Mouse (Mus musculus) liver, embryonic 14.5 days (tissue): ENCODE results near the gene Baiap3. TPM values are rescaled to one million over a fixed set of nuclear protein-coding genes. Genes with fewer than 3 reads are reported as not detected.

Source experiments
- ATAC-seq: fragments of 200-750 bp; cut with Nextera tagmentation; 2 replicates; pipeline ENCODE4 v1.8.0; 2017; ENCODE audit warnings: moderate number of reproducible peaks, mild to moderate bottlenecking, moderate library complexity; ENCODE audit not compliant: insufficient read depth
- DNase-seq, 3 experiments: peaks; one replicate each; pipeline ENCODE4 v3.0.0-alpha.2; 2012 to 2013; ENCODE audit warnings: low read depth in 3 of 3, low spot score in 3 of 3
- H3K27ac ChIP-seq: fragments of 300-500 bp; sonication (generic); 2 replicates; pipeline ENCODE4 v1.5.1; 2014; ENCODE audit warnings: moderate library complexity, mild to moderate bottlenecking, control low read depth, inconsistent platforms
- H3K27me3 ChIP-seq: fragments of 300-500 bp; sonication (generic); 2 replicates; pipeline ENCODE4 v1.6.1; 2014; ENCODE audit warnings: mild to moderate bottlenecking, low read length, moderate library complexity; ENCODE audit not compliant: control insufficient read depth, insufficient read depth
- H3K36me3 ChIP-seq: fragments of 300-500 bp; sonication (generic); replicated peaks from 2 replicates; pipeline ENCODE4 v1.6.1; 2014; ENCODE audit warnings: low read depth; ENCODE audit not compliant: control insufficient read depth, insufficient read depth
- H3K4me1 ChIP-seq, 2 experiments: fragments of 200-500 bp in 1 of 2; fragments of 300-500 bp in 1 of 2; sonication (generic) in 1 of 2; replicated peaks; 2 replicates each; pipeline ENCODE4 v1.6.1; 2012 to 2014; ENCODE audit warnings: antibody characterized with exemption in 1 of 2, inconsistent platforms in 1 of 2, low read length in 1 of 2; ENCODE audit not compliant: control insufficient read depth in 2 of 2, insufficient read depth in 2 of 2
- H3K4me2 ChIP-seq: fragments of 300-500 bp; sonication (generic); 2 replicates; pipeline ENCODE4 v1.6.1; 2014; ENCODE audit warnings: low read depth, mild to moderate bottlenecking, control low read depth, moderate library complexity
- H3K4me3 ChIP-seq, 2 experiments: fragments of 200-500 bp in 1 of 2; fragments of 300-500 bp in 1 of 2; sonication (generic) in 1 of 2; 2 replicates each; pipeline ENCODE4 v1.5.1; 2012 to 2014; ENCODE audit warnings: low read depth in 2 of 2, low read length in 2 of 2, mild to moderate bottlenecking in 2 of 2, control low read depth in 1 of 2, inconsistent platforms in 1 of 2, moderate library complexity in 1 of 2; ENCODE audit not compliant: insufficient read depth in 1 of 2
- H3K9ac ChIP-seq: fragments of 300-500 bp; sonication (generic); replicated peaks from 2 replicates; pipeline ENCODE4 v1.6.1; 2014; ENCODE audit warnings: mild to moderate bottlenecking, control low read depth, moderate library complexity
- H3K9me3 ChIP-seq: fragments of 300-500 bp; sonication (generic); 2 replicates; pipeline ENCODE4 v1.6.1; 2016; ENCODE audit warnings: low read length, mixed read lengths; ENCODE audit not compliant: control insufficient read depth
- CTCF ChIP-seq: IDR thresholded peaks from 2 replicates; pipeline ENCODE4 v1.5.1; 2016; ENCODE audit warnings: antibody characterized with exemption, low read depth, control low read depth
- EP300 ChIP-seq: IDR thresholded peaks from 2 replicates; pipeline ENCODE4 v1.6.1; 2016; ENCODE audit warnings: antibody characterized with exemption, low read depth
- WGBS: fragments of 180-500 bp; shearing (Covaris S2); extraction: QIAGEN DNeasy Blood & Tissue Kit; methylation state at CpG from one replicate; pipeline ENCODE4 v1.1.7; 2014; ENCODE audit not compliant: insufficient replicate concordance; 5-methylcytosine and 5-hydroxymethylcytosine counted together
- polyA plus RNA-seq, 2 experiments: library from polyadenylated mRNA; depleted of rRNA in 1 of 2; stranded (reverse) in 1 of 2; unstranded in 1 of 2; fragments of >200 nt; fragmentation: Nextera tagmentation in 1 of 2; extraction: Ambion mirVana in 1 of 2; gene quantifications; 2 replicates each; pipeline versions ENCODE4 v1.2.1 to v1.2.3; 2012 to 2014

Gene Baiap3
- polyA plus RNA-seq, 2 experiments = 0.27 to 0.69 TPM

DNA sequence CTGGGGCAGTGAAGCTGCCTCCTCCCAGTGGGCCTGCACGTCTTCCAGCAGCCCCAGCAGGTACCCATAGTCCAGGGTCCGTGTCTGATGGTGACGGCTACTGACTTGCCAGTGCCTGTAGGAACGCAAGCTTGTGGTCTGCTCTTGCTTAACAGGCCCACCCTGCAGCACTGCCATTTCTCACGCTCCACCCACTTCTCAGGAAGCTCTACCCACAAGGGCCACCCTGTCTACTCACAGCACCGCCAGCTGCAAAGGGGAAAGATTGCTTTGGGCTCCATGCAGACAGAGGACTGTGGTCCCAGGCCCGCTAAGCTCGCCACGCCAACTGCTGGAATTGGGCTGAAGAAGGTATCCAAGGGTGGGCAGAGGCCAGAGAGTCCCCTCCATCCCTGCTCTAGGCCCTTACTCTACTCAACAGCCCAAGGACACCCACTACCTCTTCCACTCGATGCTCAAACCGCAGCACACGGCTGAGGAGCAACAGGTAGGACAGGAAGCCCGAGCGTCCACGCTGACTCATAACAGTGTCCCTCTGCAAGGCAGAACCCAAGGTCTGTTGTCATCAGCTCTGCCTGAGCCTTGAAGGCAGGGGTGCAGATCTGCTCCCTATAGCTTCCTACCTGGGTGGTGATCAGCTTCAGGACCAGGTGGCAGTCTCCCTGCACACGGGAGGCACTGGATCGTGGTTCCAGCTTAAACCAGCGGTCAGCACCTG, 8.0 kb downstream of the Baiap3 start:
- no peak overlapping the region for H3K9ac ChIP-seq
- no peaks in the 10 kb centered on the region for H3K9me3 ChIP-seq
- no peaks in the 10 kb centered on the region; the same call in 1 of the 2 replicates for H3K27me3 ChIP-seq
- no peak for DNase-seq
- WGBS = 34% methylated on average over 18 of the region's 18 CpGs
- H3K4me1 ChIP-seq = no peaks in the 10 kb centered on the region
- no peak for ATAC-seq
- H3K4me3 ChIP-seq = no peak overlapping the region
- no peak overlapping the region for H3K27ac ChIP-seq
- no peak overlapping the region for H3K4me2 ChIP-seq
- peaks cover 4% of the 10 kb centered on the region for H3K36me3 ChIP-seq
- TF ChIP-seq EP300 (no peak), CTCF (no peak)

DNA sequence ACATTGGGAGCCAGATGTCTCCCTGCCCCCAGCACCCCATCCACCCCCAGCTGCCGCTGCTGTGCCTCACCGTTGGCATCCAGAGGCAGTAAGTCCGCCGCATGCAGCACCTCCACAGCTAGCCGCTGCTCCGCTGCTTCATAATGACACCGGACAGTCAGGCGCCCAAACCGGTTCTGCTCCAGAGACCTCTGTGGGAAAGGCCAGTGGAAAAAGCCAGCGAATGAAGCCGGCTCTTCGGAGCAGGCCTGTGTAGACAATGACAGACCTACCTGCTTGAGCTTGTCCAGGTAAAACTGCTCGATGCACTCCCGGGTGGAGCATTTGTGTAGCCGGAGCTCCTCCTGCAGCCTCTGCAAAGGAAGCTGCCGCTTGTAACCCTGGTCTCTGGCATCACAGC, 11.9 kb downstream of the Baiap3 start:
- Histone ChIP-seq H3K9me3 (no peaks in the 10 kb centered on the region), H3K27me3 (no peaks in the 10 kb centered on the region), H3K4me3 (no peak overlapping the region), H3K9ac (no peak overlapping the region), H3K27ac (no peak overlapping the region), H3K4me1 (peaks cover 2 to 7% of the 10 kb centered on the region in 2 experiments), H3K36me3 (peaks cover 9% of the 10 kb centered on the region), H3K4me2 (no peak overlapping the region)
- WGBS = 81% methylated on average over 16 of the region's 16 CpGs
- DNase-seq (no peak), ATAC-seq (no peak)
- TF ChIP-seq EP300 (no peak), CTCF (no peak)

DNA sequence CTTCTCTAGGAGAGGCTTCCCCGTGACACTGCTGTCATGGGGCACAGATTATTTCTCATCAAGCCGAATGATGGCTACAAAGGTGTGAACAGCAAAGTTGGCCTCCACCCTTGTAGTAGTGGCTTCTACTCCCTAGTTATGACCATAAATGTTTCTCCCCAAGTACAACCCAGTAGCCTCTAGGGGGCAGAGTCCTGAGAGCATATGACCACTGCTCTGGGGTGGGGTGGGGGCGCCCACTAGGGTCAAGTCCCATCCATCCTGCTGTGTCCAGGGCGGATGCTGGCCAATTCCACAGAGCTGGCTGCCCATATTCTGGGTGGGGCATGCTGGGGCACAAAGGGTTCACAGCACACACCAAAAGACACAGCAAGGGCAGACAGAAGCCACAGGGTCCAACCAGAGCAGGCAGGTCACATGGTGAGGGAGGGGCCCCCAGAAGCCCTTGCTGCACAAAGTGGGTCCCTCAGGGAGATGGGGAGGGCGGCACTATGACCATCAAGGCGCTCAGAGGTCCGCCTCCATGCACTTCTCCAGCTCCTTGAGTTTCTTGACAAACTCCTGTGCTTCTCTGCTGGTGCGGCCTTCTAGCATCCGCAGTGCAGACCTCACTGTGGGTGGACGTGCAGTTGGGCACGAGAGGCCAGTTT, 12.9 kb downstream of the Baiap3 start:
- Histone ChIP-seq H3K4me3 (no peak overlapping the region), H3K27ac (no peak overlapping the region), H3K9ac (no peak overlapping the region), H3K4me1 (peaks cover 6 to 10% of the 10 kb centered on the region in 2 experiments), H3K9me3 (no peaks in the 10 kb centered on the region), H3K36me3 (peaks cover 9% of the 10 kb centered on the region), H3K4me2 (no peak overlapping the region), H3K27me3 (no peaks in the 10 kb centered on the region)
- TF ChIP-seq CTCF (peak; percentile 39; the same call in 1 of the 2 replicates), EP300 (no peak)
- 80% methylated on average over 11 of the region's 11 CpGs for WGBS
- DNase-seq (no peak), ATAC-seq (no peak)

DNA sequence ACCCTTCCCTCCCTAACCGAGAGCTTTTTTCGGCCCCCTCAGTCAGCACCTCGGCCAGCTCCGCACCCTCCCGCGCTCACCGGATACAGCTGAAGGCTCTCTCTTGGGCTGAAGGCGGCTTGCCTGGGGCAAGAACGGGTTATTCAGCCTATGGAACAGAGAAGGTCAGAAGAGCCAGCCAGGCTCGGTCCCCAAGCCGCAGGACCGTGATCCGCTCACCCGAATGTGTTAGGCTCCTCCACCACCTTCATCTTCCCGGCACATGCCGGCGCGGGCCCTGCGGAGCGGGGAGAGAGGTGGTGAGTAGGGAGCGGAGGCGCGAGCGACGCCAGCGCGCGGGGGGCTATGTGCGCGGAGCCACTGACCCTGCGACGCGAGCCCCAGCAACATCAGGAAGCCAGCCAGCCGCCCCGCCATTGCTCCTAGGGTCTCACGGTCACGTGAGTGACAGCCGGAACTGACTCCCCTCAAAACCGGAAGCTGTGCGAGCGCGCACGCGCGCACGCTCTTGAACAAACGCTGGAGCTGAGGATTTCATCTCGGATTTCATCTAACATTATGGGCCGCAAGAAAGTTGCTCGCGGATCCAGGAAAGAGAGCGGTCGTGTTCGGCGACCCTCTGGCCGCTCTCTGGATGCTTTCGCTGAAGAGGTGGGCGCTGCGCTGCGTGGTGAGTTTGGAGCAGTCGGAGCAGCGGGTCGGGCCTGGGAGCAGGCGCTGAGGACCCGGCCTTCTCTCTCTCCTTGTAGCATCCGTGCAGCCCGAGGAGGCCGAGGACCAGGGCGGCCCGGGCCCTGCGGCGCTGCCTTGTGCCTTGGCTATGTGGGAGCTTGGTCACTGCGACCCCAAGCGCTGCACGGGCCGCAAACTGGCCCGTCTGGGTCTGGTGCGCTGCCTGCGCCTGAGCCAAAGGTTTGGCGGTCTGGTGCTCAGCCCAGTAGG, 16.2 kb downstream of the Baiap3 start, which contains the start of the genes Gnptg and Tsr3:
Gene Gnptg (minus strand): TSS at position 430 of the 942 bp plus-strand sequence.
Gene Tsr3 (plus strand): TSS at position 476 of the 942 bp plus-strand sequence.
- Histone ChIP-seq H3K4me2 (peak within 1 kb of the TSS; percentile 86), H3K9me3 (no peaks in the 10 kb centered on the region), H3K27me3 (no peaks in the 10 kb centered on the region), H3K4me1 (peaks cover 6 to 10% of the 10 kb centered on the region in 2 experiments), H3K4me3 (peak within 1 kb of the TSS; percentile 75 to 92), H3K27ac (peak within 1 kb of the TSS; percentile 12; the same call in 1 of the 2 replicates), H3K9ac (peak within 1 kb of the TSS; percentile 85), H3K36me3 (peaks cover 22% of the 10 kb centered on the region)
- TF ChIP-seq EP300 (no peak), CTCF (no peak)
- DNase-seq (peak; percentile 75 to 76 (median 76)), ATAC-seq (peak; percentile 83)
- WGBS = under 1% methylated on average over 78 of the region's 80 CpGs
